Mouse (Mus musculus): ENCODE measurements around the gene Prss50. TPM values are rescaled to one million over a fixed set of nuclear protein-coding genes. Genes with fewer than 3 reads are reported as not detected.

The Prss50 gene
- not detected for total RNA-seq (2021)
- long read RNA-seq, experiment 1, result 0 reads
- long read RNA-seq, experiment 2, partial matches to known transcripts, result 0 of 2 reads
- long read RNA-seq, experiment 2, other reads (novel, unspliced or antisense), result 1 of 2 reads

GRCm38 (mm10) chr9:110857781-110858472 is at the start of gene Prss50:
Gene Prss50 (plus strand): TSS chr9:110857967.
- DNase-seq (ENCODE audit: low spot score in 2 of 2), result no peak

GRCm38 (mm10) chr9:110810051-110810450 is 47.7 kb upstream of the Prss50 start:
- no peak for DNase-seq (ENCODE audit: low spot score in 2 of 2)

GRCm38 (mm10) chr9:110813789-110814188 is 44.0 kb upstream of the Prss50 start, which contains the start of gene Prss44:
Gene Prss44 (plus strand): TSS chr9:110813994.
- no peak for DNase-seq (ENCODE audit: low spot score in 2 of 2)

GRCm38 (mm10) chr9:110820546-110820945 is 37.2 kb upstream of the Prss50 start:
- DNase-seq (ENCODE audit: low spot score in 2 of 2), result peak in 1 of 2 experiments; percentile 48

GRCm38 (mm10) chr9:110821436-110821835 is 36.3 kb upstream of the Prss50 start:
- no peak for DNase-seq (ENCODE audit: low spot score in 2 of 2)

GRCm38 (mm10) chr9:110825426-110825825 is 32.3 kb upstream of the Prss50 start:
- no peak for DNase-seq (ENCODE audit: low spot score in 2 of 2)

- no peak for DNase-seq (ENCODE audit: low spot score in 2 of 2)
These were observed 31.9 kb upstream of the Prss50 start for GRCm38 (mm10) chr9:110825832-110826231.

GRCm38 (mm10) chr9:110826390-110826789 is 31.4 kb upstream of the Prss50 start, which contains the start of gene Prss43:
Gene Prss43 (plus strand): TSS chr9:110826690.
- DNase-seq (ENCODE audit: low spot score in 2 of 2), result no peak

GRCm38 (mm10) chr9:110833021-110833420 is 24.7 kb upstream of the Prss50 start:
- no peak for DNase-seq (ENCODE audit: low spot score in 2 of 2)

- DNase-seq (ENCODE audit: low spot score in 2 of 2), result no peak
These were observed 23.4 kb upstream of the Prss50 start, which contains the start of gene Prss45 for GRCm38 (mm10) chr9:110834411-110834810. Gene Prss45 (plus strand): TSS chr9:110834588.

GRCm38 (mm10) chr9:110834961-110835360 is 22.8 kb upstream of the Prss50 start:
- DNase-seq (ENCODE audit: low spot score in 2 of 2), result no peak

- DNase-seq (ENCODE audit: low spot score in 2 of 2), result no peak
These were observed 21.7 kb upstream of the Prss50 start for GRCm38 (mm10) chr9:110836112-110836511.

- DNase-seq (ENCODE audit: low spot score in 2 of 2), result no peak
These were observed 16.9 kb upstream of the Prss50 start for GRCm38 (mm10) chr9:110840905-110841304.

GRCm38 (mm10) chr9:110841438-110841837 is 16.3 kb upstream of the Prss50 start:
- DNase-seq (ENCODE audit: low spot score in 2 of 2), result no peak

- no peak for DNase-seq (ENCODE audit: low spot score in 2 of 2)
These were observed 13.6 kb upstream of the Prss50 start, which contains the start of gene Prss46 for GRCm38 (mm10) chr9:110844206-110844605. Gene Prss46 (plus strand): TSS chr9:110844506.

- DNase-seq (ENCODE audit: low spot score in 2 of 2), result no peak
These were observed 8.6 kb upstream of the Prss50 start for GRCm38 (mm10) chr9:110849162-110849561.

GRCm38 (mm10) chr9:110855903-110856302 is 1.9 kb upstream of the Prss50 start:
- DNase-seq (ENCODE audit: low spot score in 2 of 2), result no peak

- DNase-seq (ENCODE audit: low spot score in 2 of 2), result no peak
These were observed 847 bp upstream of the Prss50 start for GRCm38 (mm10) chr9:110856920-110857319.

- DNase-seq (ENCODE audit: low spot score in 2 of 2), result no peak
These were observed 756 bp downstream of the Prss50 start for GRCm38 (mm10) chr9:110858523-110858922.

- DNase-seq (ENCODE audit: low spot score in 2 of 2), result no peak
These were observed 1.3 kb downstream of the Prss50 start for GRCm38 (mm10) chr9:110858967-110859596.

- DNase-seq (ENCODE audit: low spot score in 2 of 2), result no peak
These were observed 13.3 kb downstream of the Prss50 start for GRCm38 (mm10) chr9:110871030-110871429.
